Mouse (Mus musculus) liver, embryonic 14.5 days (tissue): ENCODE measurements at regions not wholly inside any gene's neighbourhood (a gene's known extent, or its start where the extent isn't known, plus 50 kb on each side); places are given as distances from the start of the nearest gene placed in this dataset.

Experiments used
- CTCF ChIP-seq: IDR thresholded peaks from 2 replicates; pipeline ENCODE4 v1.5.1; 2016; ENCODE audit warnings: antibody characterized with exemption, low read depth, control low read depth
- EP300 ChIP-seq: IDR thresholded peaks from 2 replicates; pipeline ENCODE4 v1.6.1; 2016; ENCODE audit warnings: antibody characterized with exemption, low read depth

- TF ChIP-seq EP300 = no peak
- no peak for TF ChIP-seq CTCF
Observed at GRCm38 (mm10) chr4:114748131-114748530, 73.4 kb upstream of the Gm12830 start.
